8 mouse cellular contexts compared by ENCODE assay signal in genomic region chr13:33085695-33086432, GRCm38 (mm10). TPM values are rescaled to one million over a fixed set of nuclear protein-coding genes. Genes with fewer than 3 reads are reported as not detected.
DNase-seq lines count a peak whose midpoint lies in the region; ATAC-seq lines count a peak whose summit lies in the region.

No protein-coding gene starts in this region.

- no peaks in the 10 kb centered on the region for H3K27me3 ChIP-seq in forebrain, embryonic 15.5 days
- H3K27me3 ChIP-seq in neural tube, embryonic 14.5 days (ENCODE audit: control insufficient read depth, insufficient read depth, low read length) = no peaks in the 10 kb centered on the region
- H3K27me3 ChIP-seq in kidney, embryonic 15.5 days = no peaks in the 10 kb centered on the region

- no peak overlapping the region for H3K9ac ChIP-seq in forebrain, embryonic 15.5 days (replicated peaks)
- H3K9ac ChIP-seq in neural tube, embryonic 14.5 days (replicated peaks; ENCODE audit: low read depth, low read length) = no peak overlapping the region
- H3K9ac ChIP-seq in kidney, embryonic 15.5 days = no peak overlapping the region

- H3K9me3 ChIP-seq in forebrain, embryonic 15.5 days = no peaks in the 10 kb centered on the region
- no peaks in the 10 kb centered on the region for H3K9me3 ChIP-seq in neural tube, embryonic 14.5 days (ENCODE audit: control insufficient read depth, low read length)
- H3K9me3 ChIP-seq in kidney, embryonic 15.5 days (replicated peaks) = no peaks in the 10 kb centered on the region

- peak; percentile 94 for ATAC-seq in forebrain, embryonic 15.5 days (replicated peaks)
- ATAC-seq in neural tube, embryonic 14.5 days (ENCODE audit: low read depth) = peak; percentile 82
- no peak for ATAC-seq in kidney, embryonic 15.5 days (replicated peaks; ENCODE audit: low FRiP score)

- H3K27ac ChIP-seq in forebrain, embryonic 15.5 days (replicated peaks) = peak overlapping the region; percentile 78
- no peak overlapping the region for H3K27ac ChIP-seq in neural tube, embryonic 14.5 days (ENCODE audit: low read depth, low read length)
- no peak overlapping the region for H3K27ac ChIP-seq in kidney, embryonic 15.5 days

- DNase-seq in adrenal gland, postnatal 14 days = peak; percentile 54
- DNase-seq in adrenal gland, postnatal 4 days (ENCODE audit: low spot score in 2 of 2) = no peak
- peak; percentile 35 for DNase-seq in ZHBTc4 (ENCODE audit: low read depth, low spot score)
- DNase-seq in left cerebral cortex, adult 11 months (ENCODE audit: low spot score) = peak; percentile 18
- no peak for DNase-seq in spleen, postnatal 36 days (ENCODE audit: low spot score in 2 of 2)

- H3K36me3 ChIP-seq in forebrain, embryonic 15.5 days = no peaks in the 10 kb centered on the region
- H3K36me3 ChIP-seq in neural tube, embryonic 14.5 days (ENCODE audit: control insufficient read depth, insufficient read depth, low read length) = no peaks in the 10 kb centered on the region
- no peaks in the 10 kb centered on the region for H3K36me3 ChIP-seq in kidney, embryonic 15.5 days

- no peak overlapping the region for H3K4me3 ChIP-seq in forebrain, embryonic 15.5 days
- H3K4me3 ChIP-seq in neural tube, embryonic 14.5 days (ENCODE audit: low read depth, low read length) = no peak overlapping the region
- no peak overlapping the region for H3K4me3 ChIP-seq in kidney, embryonic 15.5 days (replicated peaks)

- peaks cover 15% of the 10 kb centered on the region for H3K4me1 ChIP-seq in forebrain, embryonic 15.5 days
- no peaks in the 10 kb centered on the region for H3K4me1 ChIP-seq in neural tube, embryonic 14.5 days (ENCODE audit: control insufficient read depth, insufficient read depth, low read length)
- H3K4me1 ChIP-seq in kidney, embryonic 15.5 days = no peaks in the 10 kb centered on the region

- peak overlapping the region; percentile 1; the same call in 1 of the 2 replicates for H3K4me2 ChIP-seq in forebrain, embryonic 15.5 days (replicated peaks)
- H3K4me2 ChIP-seq in neural tube, embryonic 14.5 days (ENCODE audit: low read depth, low read length) = no peak overlapping the region
- H3K4me2 ChIP-seq in kidney, embryonic 15.5 days = no peak overlapping the region

RNA-seq across cellular contexts. Expression of gene Serpinb1b, which starts 7.5 kb away (rescaled TPM):
- 0.23 and 0.41 TPM in 2 replicates for total RNA-seq in adrenal gland, postnatal 14 days (2021)
- under 1 TPM; 0.42 to 0.76 TPM for total RNA-seq in adrenal gland, postnatal 4 days (2021)
- 3.1 and 4.9 TPM in 2 replicates for polyA plus RNA-seq in forebrain, embryonic 15.5 days (2015; fragmentation: Nextera tagmentation; extraction: Ambion mirVana)
- 24.0 and 45.4 TPM in 2 replicates for polyA plus RNA-seq in neural tube, embryonic 14.5 days (2014; fragmentation: Nextera tagmentation; extraction: Ambion mirVana)
- not detected in 2 replicates for polyA plus RNA-seq in kidney, embryonic 15.5 days (2015; fragmentation: Nextera tagmentation; extraction: Ambion mirVana)

RNA-seq across cellular contexts. Expression of gene Serpinb9b, which starts 58.6 kb away (rescaled TPM):
- 0.22 TPM in 1 of 2 replicates, not detected in the other for total RNA-seq in adrenal gland, postnatal 14 days (2021)
- total RNA-seq in adrenal gland, postnatal 4 days (2021) = under 1 TPM in 1 of 2 experiments, not detected in 1; 0.08 TPM
- 0.28 and 0.34 TPM in 2 replicates for polyA plus RNA-seq in forebrain, embryonic 15.5 days (2015; fragmentation: Nextera tagmentation; extraction: Ambion mirVana)
- polyA plus RNA-seq in neural tube, embryonic 14.5 days (2014; fragmentation: Nextera tagmentation; extraction: Ambion mirVana) = 0.28 and 0.29 TPM in 2 replicates
- 0.14 TPM in 1 of 2 replicates, not detected in the other for polyA plus RNA-seq in kidney, embryonic 15.5 days (2015; fragmentation: Nextera tagmentation; extraction: Ambion mirVana)

Comparison
In these comparisons a context has a peak if more than half of its experiments do, and no peak if none do; other contexts are left out.
1. DNase-seq: peak in adrenal gland, postnatal 14 days (single experiment), ZHBTc4 (single experiment) and left cerebral cortex, adult 11 months (single experiment); none in adrenal gland, postnatal 4 days (0 of 2) and spleen, postnatal 36 days (0 of 2).